Mouse (Mus musculus) spleen, adult 2 months (tissue): Measurements from ENCODE around the gene Mcub.

ENCODE experiments used
- CTCF ChIP-seq: fragments of 200-500 bp; IDR thresholded peaks from 2 replicates; pipeline ENCODE4 v1.5.1; 2011; ENCODE audit warnings: mild to moderate bottlenecking, inconsistent platforms; ENCODE audit not compliant: insufficient read depth, insufficient read length, insufficient replicate concordance; ENCODE audit errors: extremely low read depth
- POLR2A ChIP-seq: fragments of 200-500 bp; IDR thresholded peaks from 2 replicates; pipeline ENCODE4 v1.6.1; 2011; ENCODE audit warnings: low read depth, low read length, inconsistent platforms

GRCm38 (mm10) chr3:129978716-129979115 lies 8.7 kb upstream of the Mcub start:
- TF ChIP-seq POLR2A (no peak), CTCF (no peak)
